10 mouse cellular contexts compared by ENCODE assay signal in the genomic region with DNA sequence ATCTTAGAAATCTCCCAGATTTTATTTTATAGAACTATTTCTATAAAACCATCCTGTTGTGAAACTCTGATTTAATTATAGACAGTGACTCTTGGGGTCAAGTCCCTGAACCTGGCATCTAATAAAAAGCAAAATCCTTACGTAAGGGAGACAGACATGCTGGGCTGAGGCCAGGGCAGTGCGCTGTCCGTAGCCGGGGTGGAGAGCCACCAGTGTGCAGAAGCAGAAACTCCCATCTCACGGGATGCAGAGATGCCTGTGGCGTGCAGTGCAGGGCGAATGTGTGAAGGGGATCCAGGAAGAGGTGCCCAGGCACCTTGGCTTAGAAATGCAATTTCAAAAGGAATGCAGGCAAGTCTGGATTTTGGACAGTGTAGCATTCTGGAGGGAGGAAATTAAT.
A peak's percentile ranks its signal among the peaks of the same experiment; 100 is the strongest.
DNase-seq lines count a peak whose midpoint lies in the region; ATAC-seq and TF ChIP-seq lines count a peak whose summit lies in the region.
"Had no signal": no experiment of that assay in that cellular context is flagged by ENCODE, and none has a peak within 500 bp of the region (broad histone marks: within the 10 kb centered on the region; RNA-seq: fewer than 3 reads in every experiment).

No protein-coding gene starts in this region.

- TF ChIP-seq CTCF in heart, adult 2 months (IDR thresholded peaks at IDR 0.05): no peak

- 63% methylated on average over 7 of the region's 7 CpGs for WGBS in heart, adult 2 months
- 80% methylated on average over 7 of the region's 7 CpGs for WGBS in heart, embryonic 12.5 days
- WGBS in liver, embryonic 11.5 days: 75% methylated on average over 7 of the region's 7 CpGs

- no peaks in the 10 kb centered on the region for H3K9me3 ChIP-seq in heart, embryonic 12.5 days (replicated peaks)
- H3K9me3 ChIP-seq in liver, embryonic 11.5 days (ENCODE audit: control insufficient read depth, low read length): no peaks in the 10 kb centered on the region
- H3K9me3 ChIP-seq: limb, embryonic 13.5 days had no signal

- H3K4me1 ChIP-seq in heart, adult 2 months (ENCODE audit: control insufficient read depth, insufficient read depth, low read length): peaks cover 1% of the 10 kb centered on the region; the same call in 1 of the 2 replicates
- peaks cover 11% of the 10 kb centered on the region for H3K4me1 ChIP-seq in heart, embryonic 12.5 days (replicated peaks)
- no peaks in the 10 kb centered on the region for H3K4me1 ChIP-seq in liver, embryonic 11.5 days (replicated peaks; ENCODE audit: control insufficient read depth, insufficient read depth, low read length)

- no peak overlapping the region for H3K27ac ChIP-seq in heart, adult 2 months
- H3K27ac ChIP-seq in heart, embryonic 12.5 days (ENCODE audit: poor library complexity, severe bottlenecking): no peak overlapping the region
- H3K27ac ChIP-seq in liver, embryonic 11.5 days (ENCODE audit: low read depth, low read length): no peak overlapping the region
- H3K27ac ChIP-seq: limb, embryonic 13.5 days had no signal

- no peaks in the 10 kb centered on the region for H3K36me3 ChIP-seq in heart, adult 2 months (ENCODE audit: control insufficient read depth, insufficient read depth, low read length)
- H3K36me3 ChIP-seq in heart, embryonic 12.5 days: peaks cover 16% of the 10 kb centered on the region
- H3K36me3 ChIP-seq in liver, embryonic 11.5 days (ENCODE audit: control insufficient read depth, insufficient read depth, low read length): 0 out of 2 replicates have a peak, but pooled peaks cover 2% of the 10 kb centered on the region

- TF ChIP-seq EP300 in heart, adult 2 months (IDR thresholded peaks at IDR 0.05; ENCODE audit: insufficient read depth, low read depth, low read length): no peak

- TF ChIP-seq POLR2A in heart, adult 2 months (IDR thresholded peaks at IDR 0.05; ENCODE audit: insufficient read depth, low read depth, low read length): no peak

- H3K4me3 ChIP-seq in heart, adult 2 months: no peak overlapping the region
- H3K4me3 ChIP-seq in heart, embryonic 12.5 days: no peak overlapping the region
- no peak overlapping the region for H3K4me3 ChIP-seq in liver, embryonic 11.5 days (ENCODE audit: low read depth, low read length)
- H3K4me3 ChIP-seq: erythroblast, embryonic 14.5 days; limb, embryonic 13.5 days had no signal

- H3K27me3 ChIP-seq in heart, adult 2 months (ENCODE audit: control insufficient read depth, insufficient read depth, low read length): no peaks in the 10 kb centered on the region
- no peaks in the 10 kb centered on the region for H3K27me3 ChIP-seq in heart, embryonic 12.5 days (replicated peaks)
- H3K27me3 ChIP-seq in liver, embryonic 11.5 days (replicated peaks; ENCODE audit: control insufficient read depth, insufficient read depth, low read length): no peaks in the 10 kb centered on the region
- H3K27me3 ChIP-seq: limb, embryonic 13.5 days had no signal

- H3K9ac ChIP-seq in heart, adult 2 months (ENCODE audit: low read depth, low read length): no peak overlapping the region
- no peak overlapping the region for H3K9ac ChIP-seq in heart, embryonic 12.5 days
- H3K9ac ChIP-seq in liver, embryonic 11.5 days (ENCODE audit: low read depth, low read length): no peak overlapping the region

- H3K79me2 ChIP-seq in heart, adult 2 months (replicated peaks; ENCODE audit: control insufficient read depth, insufficient read depth, low read length): no peaks in the 10 kb centered on the region

- no peak for ATAC-seq in heart, embryonic 12.5 days (ENCODE audit: insufficient number of reproducible peaks, low FRiP score)
- ATAC-seq in liver, embryonic 11.5 days (replicated peaks; ENCODE audit: low FRiP score): no peak

- DNase-seq in heart, adult 2 months: peak; percentile 29 to 38
- peak; percentile 32 for DNase-seq in urinary bladder, postnatal 14 days (ENCODE audit: low spot score)
- no peak for DNase-seq in urinary bladder, adult 2 months (ENCODE audit: low spot score)
- DNase-seq in gastrocnemius, postnatal 14 days: peak; percentile 50
- no peak for DNase-seq in embryo, embryonic 9.5 days (ENCODE audit: extremely low spot score)
- DNase-seq in liver, embryonic 11.5 days (ENCODE audit: low spot score): no peak
- no peak for DNase-seq in spleen, postnatal 14 days (ENCODE audit: low spot score in 2 of 2)

- intact Hi-C loops in heart, adult 2 months (cut with DNase I): no loop called here
- intact Hi-C loops in gastrocnemius, postnatal 14 days (cut with DNase I; ENCODE audit: low total_unique reads): no loop called here

- no peak overlapping the region for H3K4me2 ChIP-seq in heart, embryonic 12.5 days
- H3K4me2 ChIP-seq in liver, embryonic 11.5 days: no peak overlapping the region
- H3K4me2 ChIP-seq: limb, embryonic 13.5 days had no signal

Comparison
In these comparisons a context has a peak if more than half of its experiments do, and no peak if none do; other contexts are left out.
1. DNase-seq: peak in heart, adult 2 months (2 of 2), urinary bladder, postnatal 14 days (single experiment) and gastrocnemius, postnatal 14 days (single experiment); none in urinary bladder, adult 2 months (single experiment), embryo, embryonic 9.5 days (single experiment), liver, embryonic 11.5 days (single experiment) and spleen, postnatal 14 days (0 of 2).